Mouse (Mus musculus) frontal cortex, adult (tissue): ENCODE measurements at regions not wholly inside any gene's neighbourhood (a gene's known extent, or its start where the extent isn't known, plus 50 kb on each side); places are given as distances from the start of the nearest gene placed in this dataset.

ENCODE experiments used
- ATAC-seq: cut with Nextera tagmentation; 2 replicates; pipeline ENCODE4 v1.9.2; 2017; ENCODE audit warnings: mild to moderate bottlenecking, moderate library complexity, mixed read lengths; ENCODE audit not compliant: low TSS enrichment

GRCm38 (mm10) chr3:148762541-148763225, 227.7 kb downstream of the Adgrl2 start:
- no peak for ATAC-seq

GRCm38 (mm10) chr3:148761586-148761985, 228.8 kb downstream of the Adgrl2 start:
- ATAC-seq = no peak

GRCm38 (mm10) chr3:148759500-148759899, 230.9 kb downstream of the Adgrl2 start:
- ATAC-seq = no peak

- ATAC-seq = no peak
Observed at GRCm38 (mm10) chr3:148746234-148746633, 244.1 kb downstream of the Adgrl2 start.

GRCm38 (mm10) chr3:148744651-148745050, 245.7 kb downstream of the Adgrl2 start:
- no peak for ATAC-seq

GRCm38 (mm10) chr3:148734194-148734749, 256.1 kb downstream of the Adgrl2 start:
- ATAC-seq = no peak

GRCm38 (mm10) chr3:148733227-148733854, 257.0 kb downstream of the Adgrl2 start:
- no peak for ATAC-seq

- no peak for ATAC-seq
Observed at GRCm38 (mm10) chr3:148731436-148731835, 258.9 kb downstream of the Adgrl2 start.

GRCm38 (mm10) chr3:148729242-148729680, 261.1 kb downstream of the Adgrl2 start:
- ATAC-seq = no peak

GRCm38 (mm10) chr3:148728513-148729241, 261.7 kb downstream of the Adgrl2 start:
- ATAC-seq = no peak

- no peak for ATAC-seq
Observed at GRCm38 (mm10) chr3:148726596-148727331, 263.6 kb downstream of the Adgrl2 start.

GRCm38 (mm10) chr3:148696555-148696954, 293.8 kb downstream of the Adgrl2 start:
- no peak for ATAC-seq

- ATAC-seq = no peak
Observed at GRCm38 (mm10) chr3:148695453-148695852, 294.9 kb downstream of the Adgrl2 start.

GRCm38 (mm10) chr3:148683181-148683580, 307.2 kb downstream of the Adgrl2 start:
- ATAC-seq = no peak

GRCm38 (mm10) chr3:148682445-148682994, 307.8 kb downstream of the Adgrl2 start:
- ATAC-seq = no peak

- no peak for ATAC-seq
Observed at GRCm38 (mm10) chr3:148681186-148681585, 309.2 kb downstream of the Adgrl2 start.

- ATAC-seq = no peak
Observed at GRCm38 (mm10) chr3:148680737-148681136, 309.6 kb downstream of the Adgrl2 start.

- no peak for ATAC-seq
Observed at GRCm38 (mm10) chr3:148680086-148680485, 310.3 kb downstream of the Adgrl2 start.

- no peak for ATAC-seq
Observed at GRCm38 (mm10) chr3:148679121-148679520, 311.2 kb downstream of the Adgrl2 start.

- ATAC-seq = no peak
Observed at GRCm38 (mm10) chr3:148676025-148676424, 314.3 kb downstream of the Adgrl2 start.

- ATAC-seq = no peak
Observed at GRCm38 (mm10) chr3:148662888-148663477, 327.4 kb downstream of the Adgrl2 start.
